In genomic region chr10:127164190-127164589, GRCm38 (mm10) we compare ENCODE assay signal across 1 mouse cellular context.
TF ChIP-seq lines count a peak whose summit lies in the region.

No protein-coding gene starts in this region.

TF ChIP-seq in CH12.LX, 34 proteins besides CTCF, POLR2A, EP300 and RAD21:
- peak; percentile 59; the same call in 1 of the 2 replicates for TF ChIP-seq TBP (conservative IDR thresholded peaks at IDR 0.05; ENCODE audit: low read depth, low read length)
- TF ChIP-seq SMC3 (IDR thresholded peaks at IDR 0.05; ENCODE audit: low read depth, low read length), result no peak
- TF ChIP-seq ZNF384 (IDR thresholded peaks at IDR 0.05; ENCODE audit: low read depth, low read length), result no peak
- no peak for TF ChIP-seq JUN (IDR thresholded peaks at IDR 0.05; ENCODE audit: insufficient read depth, low read depth, low read length)
